Mouse (Mus musculus) stomach, embryonic 14.5 days (tissue): ENCODE data around the gene Tmprss12. TPM values are rescaled to one million over a fixed set of nuclear protein-coding genes. Genes with fewer than 3 reads are reported as not detected.

Source experiments
- polyA plus RNA-seq: library from polyadenylated mRNA; unstranded; fragments of >200 nt; fragmentation: Nextera tagmentation; extraction: Ambion mirVana; gene quantifications from 2 replicates; pipeline ENCODE4 v1.2.1, GENCODE M21; 2014

The Tmprss12 gene
- polyA plus RNA-seq, 1 experiment from 2014 or later = 0.17 TPM

Other genes with a start within 250 kb of the Tmprss12 start
- gene Dip2b, start 242.2 kb upstream of the Tmprss12 start, polyA plus RNA-seq = 18.2 and 19.0 TPM in 2 replicates
- 52.6 and 53.1 TPM in 2 replicates for gene Atf1, start 53.0 kb upstream of the Tmprss12 start, polyA plus RNA-seq
- 7.3 and 9.2 TPM in 2 replicates for gene Mettl7a1, start 23.3 kb downstream of the Tmprss12 start, polyA plus RNA-seq
- gene Mettl7a3, start 54.1 kb downstream of the Tmprss12 start, polyA plus RNA-seq = not detected in 2 replicates
- 0.41 TPM in 1 of 2 replicates, not detected in the other for gene Methig1, start 72.3 kb downstream of the Tmprss12 start, polyA plus RNA-seq
- gene Mettl7a2, start 72.4 kb downstream of the Tmprss12 start, polyA plus RNA-seq = not detected in 2 replicates
- gene Higd1c, start 83.7 kb downstream of the Tmprss12 start, polyA plus RNA-seq = not detected in 2 replicates
- gene Gm5475, start 141.3 kb downstream of the Tmprss12 start, polyA plus RNA-seq = not detected in 2 replicates
- gene Slc11a2, start 144.2 kb downstream of the Tmprss12 start, polyA plus RNA-seq = 13.5 and 18.2 TPM in 2 replicates
- 29.8 and 30.4 TPM in 2 replicates for gene Letmd1, start 188.2 kb downstream of the Tmprss12 start, polyA plus RNA-seq
- gene Csrnp2, start 214.7 kb downstream of the Tmprss12 start, polyA plus RNA-seq = 12.0 and 12.6 TPM in 2 replicates